Mouse (Mus musculus): ENCODE measurements around the gene Txndc5.
A peak's percentile ranks its signal among the peaks of the same experiment; 100 is the strongest.

Txndc5 gene

GRCm38 (mm10) chr13:38520299-38520698 is 8.3 kb downstream of the Txndc5 start:
- Histone ChIP-seq H3K27me3 (ENCODE audit: insufficient read depth, low read length) (no peaks in the 10 kb centered on the region), H3K4me3 (replicated peaks; ENCODE audit: low read length) (no peak overlapping the region), H3K36me3 (ENCODE audit: insufficient read depth, low read length) (peaks cover 95% of the 10 kb centered on the region), H3K9me3 (ENCODE audit: low read length) (no peaks in the 10 kb centered on the region), H3K4me1 (replicated peaks; ENCODE audit: low read depth, low read length) (peaks cover 16% of the 10 kb centered on the region; the same call in 1 of the 2 replicates)
- TF ChIP-seq POU5F1 (IDR thresholded peaks at IDR 0.05; ENCODE audit: borderline replicate concordance, low read length) (no peak), CTCF (conservative IDR thresholded peaks at IDR 0.05; ENCODE audit: low read length) (no peak), NANOG (IDR thresholded peaks at IDR 0.05; ENCODE audit: borderline replicate concordance, low read length) (no peak)

GRCm38 (mm10) chr13:38516582-38516981 is 12.0 kb downstream of the Txndc5 start:
- Histone ChIP-seq H3K4me3 (replicated peaks; ENCODE audit: low read length) (no peak overlapping the region), H3K27me3 (ENCODE audit: insufficient read depth, low read length) (no peaks in the 10 kb centered on the region), H3K4me1 (replicated peaks; ENCODE audit: low read depth, low read length) (peaks cover 53% of the 10 kb centered on the region), H3K9me3 (ENCODE audit: low read length) (no peaks in the 10 kb centered on the region), H3K36me3 (ENCODE audit: insufficient read depth, low read length) (peaks cover 89% of the 10 kb centered on the region)
- TF ChIP-seq POU5F1 (IDR thresholded peaks at IDR 0.05; ENCODE audit: borderline replicate concordance, low read length) (no peak), NANOG (IDR thresholded peaks at IDR 0.05; ENCODE audit: borderline replicate concordance, low read length) (no peak), CTCF (conservative IDR thresholded peaks at IDR 0.05; ENCODE audit: low read length) (no peak)

- peaks cover 82% of the 10 kb centered on the region for H3K36me3 ChIP-seq (ENCODE audit: insufficient read depth, low read length)
- TF ChIP-seq NANOG (IDR thresholded peaks at IDR 0.05; ENCODE audit: borderline replicate concordance, low read length) (no peak), CTCF (conservative IDR thresholded peaks at IDR 0.05; ENCODE audit: low read length) (no peak), POU5F1 (IDR thresholded peaks at IDR 0.05; ENCODE audit: borderline replicate concordance, low read length) (no peak)
- no peak overlapping the region for H3K4me3 ChIP-seq (replicated peaks; ENCODE audit: low read length)
- H3K9me3 ChIP-seq (ENCODE audit: low read length) = no peaks in the 10 kb centered on the region
- H3K4me1 ChIP-seq (replicated peaks; ENCODE audit: low read depth, low read length) = peaks cover 57% of the 10 kb centered on the region
- no peaks in the 10 kb centered on the region for H3K27me3 ChIP-seq (ENCODE audit: insufficient read depth, low read length)
Measured at GRCm38 (mm10) chr13:38515845-38516244, 12.8 kb downstream of the Txndc5 start.

- no peaks in the 10 kb centered on the region for H3K9me3 ChIP-seq (ENCODE audit: low read length)
- H3K4me3 ChIP-seq (replicated peaks; ENCODE audit: low read length) = no peak overlapping the region
- TF ChIP-seq NANOG (IDR thresholded peaks at IDR 0.05; ENCODE audit: borderline replicate concordance, low read length) (no peak), POU5F1 (IDR thresholded peaks at IDR 0.05; ENCODE audit: borderline replicate concordance, low read length) (no peak), CTCF (conservative IDR thresholded peaks at IDR 0.05; ENCODE audit: low read length) (no peak)
- H3K36me3 ChIP-seq (ENCODE audit: insufficient read depth, low read length) = peaks cover 82% of the 10 kb centered on the region
- H3K4me1 ChIP-seq (replicated peaks; ENCODE audit: low read depth, low read length) = peaks cover 57% of the 10 kb centered on the region
- H3K27me3 ChIP-seq (ENCODE audit: insufficient read depth, low read length) = no peaks in the 10 kb centered on the region
Measured at GRCm38 (mm10) chr13:38515431-38515830, 13.2 kb downstream of the Txndc5 start.

GRCm38 (mm10) chr13:38513921-38514320 is 14.7 kb downstream of the Txndc5 start:
- Histone ChIP-seq H3K9me3 (ENCODE audit: low read length) (no peaks in the 10 kb centered on the region), H3K4me1 (replicated peaks; ENCODE audit: low read depth, low read length) (peaks cover 57% of the 10 kb centered on the region), H3K27me3 (ENCODE audit: insufficient read depth, low read length) (no peaks in the 10 kb centered on the region), H3K4me3 (replicated peaks; ENCODE audit: low read length) (no peak overlapping the region), H3K36me3 (ENCODE audit: insufficient read depth, low read length) (peaks cover 82% of the 10 kb centered on the region)
- no peak for TF ChIP-seq NANOG (IDR thresholded peaks at IDR 0.05; ENCODE audit: borderline replicate concordance, low read length)
- TF ChIP-seq CTCF (conservative IDR thresholded peaks at IDR 0.05; ENCODE audit: low read length) = no peak
- no peak for TF ChIP-seq POU5F1 (IDR thresholded peaks at IDR 0.05; ENCODE audit: borderline replicate concordance, low read length)

- H3K4me3 ChIP-seq (replicated peaks; ENCODE audit: low read length) = no peak overlapping the region
Measured at GRCm38 (mm10) chr13:38511979-38512378, 16.6 kb downstream of the Txndc5 start.

GRCm38 (mm10) chr13:38509681-38510341 is 18.8 kb downstream of the Txndc5 start:
- Histone ChIP-seq H3K4me3 (replicated peaks; ENCODE audit: low read length) (no peak overlapping the region), H3K27me3 (ENCODE audit: insufficient read depth, low read length) (no peaks in the 10 kb centered on the region), H3K9me3 (ENCODE audit: low read length) (no peaks in the 10 kb centered on the region), H3K36me3 (ENCODE audit: insufficient read depth, low read length) (peaks cover 81% of the 10 kb centered on the region), H3K4me1 (replicated peaks; ENCODE audit: low read depth, low read length) (peaks cover 41% of the 10 kb centered on the region)
- TF ChIP-seq POU5F1 (IDR thresholded peaks at IDR 0.05; ENCODE audit: borderline replicate concordance, low read length) = no peak
- TF ChIP-seq NANOG (IDR thresholded peaks at IDR 0.05; ENCODE audit: borderline replicate concordance, low read length) = no peak
- TF ChIP-seq CTCF (conservative IDR thresholded peaks at IDR 0.05; ENCODE audit: low read length) = no peak

More at GRCm38 (mm10) chr13:38511979-38512378, 16.6 kb downstream of the Txndc5 start:
- TF ChIP-seq NANOG (IDR thresholded peaks at IDR 0.05; ENCODE audit: borderline replicate concordance, low read length) (no peak), CTCF (conservative IDR thresholded peaks at IDR 0.05; ENCODE audit: low read length) (no peak), POU5F1 (IDR thresholded peaks at IDR 0.05; ENCODE audit: borderline replicate concordance, low read length) (no peak)
- Histone ChIP-seq H3K36me3 (ENCODE audit: insufficient read depth, low read length) (peaks cover 81% of the 10 kb centered on the region), H3K9me3 (ENCODE audit: low read length) (no peaks in the 10 kb centered on the region), H3K4me1 (replicated peaks; ENCODE audit: low read depth, low read length) (peaks cover 53% of the 10 kb centered on the region), H3K27me3 (ENCODE audit: insufficient read depth, low read length) (no peaks in the 10 kb centered on the region)

- peaks cover 34% of the 10 kb centered on the region for H3K4me1 ChIP-seq (replicated peaks; ENCODE audit: low read depth, low read length)
- H3K4me3 ChIP-seq (replicated peaks; ENCODE audit: low read length) = no peak overlapping the region
- H3K9me3 ChIP-seq (ENCODE audit: low read length) = no peaks in the 10 kb centered on the region
- TF ChIP-seq NANOG (IDR thresholded peaks at IDR 0.05; ENCODE audit: borderline replicate concordance, low read length) = no peak
- no peak for TF ChIP-seq POU5F1 (IDR thresholded peaks at IDR 0.05; ENCODE audit: borderline replicate concordance, low read length)
- no peak for TF ChIP-seq CTCF (conservative IDR thresholded peaks at IDR 0.05; ENCODE audit: low read length)
- no peaks in the 10 kb centered on the region for H3K27me3 ChIP-seq (ENCODE audit: insufficient read depth, low read length)
- peaks cover 91% of the 10 kb centered on the region for H3K36me3 ChIP-seq (ENCODE audit: insufficient read depth, low read length)
Measured at GRCm38 (mm10) chr13:38506936-38507335, 21.7 kb downstream of the Txndc5 start.

GRCm38 (mm10) chr13:38506320-38506719 is 22.3 kb downstream of the Txndc5 start:
- no peaks in the 10 kb centered on the region for H3K27me3 ChIP-seq (ENCODE audit: insufficient read depth, low read length)

More at GRCm38 (mm10) chr13:38506320-38506719, 22.3 kb downstream of the Txndc5 start:
- H3K36me3 ChIP-seq (ENCODE audit: insufficient read depth, low read length) = peaks cover 94% of the 10 kb centered on the region
- no peak overlapping the region for H3K4me3 ChIP-seq (replicated peaks; ENCODE audit: low read length)
- TF ChIP-seq POU5F1 (IDR thresholded peaks at IDR 0.05; ENCODE audit: borderline replicate concordance, low read length) = no peak
- TF ChIP-seq NANOG (IDR thresholded peaks at IDR 0.05; ENCODE audit: borderline replicate concordance, low read length) = no peak
- peak; percentile 25 for TF ChIP-seq CTCF (conservative IDR thresholded peaks at IDR 0.05; ENCODE audit: low read length)
- H3K4me1 ChIP-seq (replicated peaks; ENCODE audit: low read depth, low read length) = peaks cover 27% of the 10 kb centered on the region
- H3K9me3 ChIP-seq (ENCODE audit: low read length) = no peaks in the 10 kb centered on the region

All from E14TG2a.4 (cell line).